In genomic region chr15:98506253-98506957, GRCm38 (mm10) we compare ENCODE assay signal across 13 mouse cellular contexts. TPM values are rescaled to one million over a fixed set of nuclear protein-coding genes. Genes with fewer than 3 reads are reported as not detected.
A peak's percentile ranks its signal among the peaks of the same experiment; 100 is the strongest.
DNase-seq lines count a peak whose midpoint lies in the region; ATAC-seq and TF ChIP-seq lines count a peak whose summit lies in the region.
"Had no signal": no experiment of that assay in that cellular context is flagged by ENCODE, and none has a peak within 500 bp of the region (broad histone marks: within the 10 kb centered on the region; RNA-seq: fewer than 3 reads in every experiment).

No protein-coding gene starts in this region.

- no peaks in the 10 kb centered on the region for H3K36me3 ChIP-seq in liver, postnatal 0 days (replicated peaks; ENCODE audit: insufficient read depth, low read length)
- H3K36me3 ChIP-seq in liver, embryonic 11.5 days (ENCODE audit: control insufficient read depth, insufficient read depth, low read length) = no peaks in the 10 kb centered on the region
- H3K36me3 ChIP-seq in E14TG2a.4 (ENCODE audit: insufficient read depth, low read length) = no peaks in the 10 kb centered on the region
- no peaks in the 10 kb centered on the region for H3K36me3 ChIP-seq in stomach, postnatal 0 days (ENCODE audit: control insufficient read depth, insufficient read depth, low read length)
- H3K36me3 ChIP-seq: embryonic facial prominence, embryonic 15.5 days; heart, embryonic 15.5 days had no signal

- H3K4me3 ChIP-seq in liver, postnatal 0 days (ENCODE audit: low read depth, low read length) = no peak overlapping the region
- H3K4me3 ChIP-seq in liver, embryonic 11.5 days (ENCODE audit: low read depth, low read length) = no peak overlapping the region
- H3K4me3 ChIP-seq in E14TG2a.4 (replicated peaks; ENCODE audit: low read length) = no peak overlapping the region
- H3K4me3 ChIP-seq in stomach, postnatal 0 days (ENCODE audit: low read depth, low read length) = no peak overlapping the region
- H3K4me3 ChIP-seq: embryonic facial prominence, embryonic 15.5 days; heart, embryonic 15.5 days had no signal

- H3K4me2 ChIP-seq in liver, postnatal 0 days (ENCODE audit: low read depth, low read length) = no peak overlapping the region; the same call in 1 of the 2 replicates
- H3K4me2 ChIP-seq in liver, embryonic 11.5 days = no peak overlapping the region
- H3K4me2 ChIP-seq in stomach, postnatal 0 days (replicated peaks; ENCODE audit: low read depth) = no peak overlapping the region
- H3K4me2 ChIP-seq: embryonic facial prominence, embryonic 15.5 days; heart, embryonic 15.5 days had no signal

- TF ChIP-seq EP300 in liver, postnatal 0 days (IDR thresholded peaks at IDR 0.05; ENCODE audit: low read depth) = no peak
- no peak for TF ChIP-seq EP300 in stomach, postnatal 0 days (optimal IDR thresholded peaks at IDR 0.05)

- H3K27ac ChIP-seq in liver, postnatal 0 days (ENCODE audit: low read depth) = no peak overlapping the region
- no peak overlapping the region for H3K27ac ChIP-seq in liver, embryonic 11.5 days (ENCODE audit: low read depth, low read length)
- no peak overlapping the region for H3K27ac ChIP-seq in stomach, postnatal 0 days (replicated peaks)
- H3K27ac ChIP-seq: embryonic facial prominence, embryonic 15.5 days; heart, embryonic 15.5 days had no signal

- H3K27me3 ChIP-seq in liver, postnatal 0 days (ENCODE audit: insufficient read depth, low read length) = no peaks in the 10 kb centered on the region
- H3K27me3 ChIP-seq in liver, embryonic 11.5 days (replicated peaks; ENCODE audit: control insufficient read depth, insufficient read depth, low read length) = no peaks in the 10 kb centered on the region
- 0 out of 2 replicates have a peak, but pooled peaks cover 9% of the 10 kb centered on the region for H3K27me3 ChIP-seq in E14TG2a.4 (ENCODE audit: insufficient read depth, low read length)
- H3K27me3 ChIP-seq in stomach, postnatal 0 days (ENCODE audit: control insufficient read depth, insufficient read depth, low read length) = no peaks in the 10 kb centered on the region
- H3K27me3 ChIP-seq: embryonic facial prominence, embryonic 15.5 days had no signal

- no peak for DNase-seq in liver, postnatal 0 days
- no peak for DNase-seq in liver, embryonic 11.5 days (ENCODE audit: low spot score)
- DNase-seq in adipocyte (ENCODE audit: low spot score) = peak; percentile 86
- DNase-seq in stomach, postnatal 0 days (ENCODE audit: low spot score) = no peak
- DNase-seq in cerebellum, postnatal 10 days = no peak
- DNase-seq in testis, postnatal 14 days (ENCODE audit: low spot score) = no peak
- DNase-seq: adrenal gland, postnatal 36 days; cerebellum, adult 18-20 months; right cerebral cortex, adult 18-20 months had no signal

- peaks cover 7% of the 10 kb centered on the region for H3K4me1 ChIP-seq in liver, postnatal 0 days (ENCODE audit: insufficient read depth)
- peaks cover 6% of the 10 kb centered on the region; the same call in 1 of the 2 replicates for H3K4me1 ChIP-seq in liver, embryonic 11.5 days (replicated peaks; ENCODE audit: control insufficient read depth, insufficient read depth, low read length)
- H3K4me1 ChIP-seq in E14TG2a.4 (replicated peaks; ENCODE audit: low read depth, low read length) = peaks cover 23% of the 10 kb centered on the region
- no peaks in the 10 kb centered on the region for H3K4me1 ChIP-seq in stomach, postnatal 0 days (replicated peaks; ENCODE audit: control insufficient read depth, insufficient read depth)

- ATAC-seq in liver, postnatal 0 days = 0 out of 2 replicates have a peak, but pooled peaks have one; percentile 24
- no peak for ATAC-seq in liver, embryonic 11.5 days (replicated peaks; ENCODE audit: low FRiP score)
- ATAC-seq in stomach, postnatal 0 days (ENCODE audit: low FRiP score, low TSS enrichment) = no peak

- H3K9me3 ChIP-seq in liver, postnatal 0 days (ENCODE audit: low read length) = no peaks in the 10 kb centered on the region
- no peaks in the 10 kb centered on the region for H3K9me3 ChIP-seq in liver, embryonic 11.5 days (ENCODE audit: control insufficient read depth, low read length)
- H3K9me3 ChIP-seq in E14TG2a.4 (ENCODE audit: low read length) = no peaks in the 10 kb centered on the region
- H3K9me3 ChIP-seq in stomach, postnatal 0 days (ENCODE audit: control insufficient read depth, low read length) = no peaks in the 10 kb centered on the region
- H3K9me3 ChIP-seq: embryonic facial prominence, embryonic 15.5 days; heart, embryonic 15.5 days had no signal

- WGBS in liver, postnatal 0 days (ENCODE audit: insufficient replicate concordance) = 43% methylated on average over 9 of the region's 9 CpGs
- 60% methylated on average over 9 of the region's 9 CpGs for WGBS in liver, embryonic 11.5 days
- WGBS in stomach, postnatal 0 days = 62% methylated on average over 9 of the region's 9 CpGs

- no peak overlapping the region for H3K9ac ChIP-seq in liver, postnatal 0 days (replicated peaks)
- H3K9ac ChIP-seq in liver, embryonic 11.5 days (ENCODE audit: low read depth, low read length) = no peak overlapping the region
- H3K9ac ChIP-seq in stomach, postnatal 0 days (ENCODE audit: low read length) = no peak overlapping the region
- H3K9ac ChIP-seq: embryonic facial prominence, embryonic 15.5 days; heart, embryonic 15.5 days had no signal

- TF ChIP-seq CTCF in liver, postnatal 0 days (IDR thresholded peaks at IDR 0.05; ENCODE audit: low read depth) = no peak
- 0 out of 2 replicates have a peak, but pooled peaks have one; percentile 6 for TF ChIP-seq CTCF in E14TG2a.4 (conservative IDR thresholded peaks at IDR 0.05; ENCODE audit: low read length)
- peak; percentile 21 for TF ChIP-seq CTCF in stomach, postnatal 0 days (IDR thresholded peaks at IDR 0.05; ENCODE audit: low read depth)

RNA-seq across cellular contexts. Expression of gene Olfr279, which starts 14.2 kb away (rescaled TPM):
- not detected in 2 replicates for polyA plus RNA-seq in liver, postnatal 0 days (2015; fragmentation: Nextera tagmentation; extraction: Ambion mirVana)
- polyA plus RNA-seq in liver, embryonic 11.5 days (2014; fragmentation: Nextera tagmentation; extraction: Ambion mirVana) = not detected in 2 replicates
- not detected in 2 replicates for polyA plus RNA-seq in stomach, postnatal 0 days (2015; fragmentation: Nextera tagmentation; extraction: Ambion mirVana)
- polyA plus RNA-seq: heart, embryonic 15.5 days; limb, embryonic 11.5 days had no signal

RNA-seq across cellular contexts. Expression of gene Lalba, which starts 23.9 kb away (rescaled TPM):
- not detected in 2 replicates for polyA plus RNA-seq in liver, postnatal 0 days (2015; fragmentation: Nextera tagmentation; extraction: Ambion mirVana)
- polyA plus RNA-seq in liver, embryonic 11.5 days (2014; fragmentation: Nextera tagmentation; extraction: Ambion mirVana) = not detected in 2 replicates
- 0.42 and 0.70 TPM in 2 replicates for polyA plus RNA-seq in stomach, postnatal 0 days (2015; fragmentation: Nextera tagmentation; extraction: Ambion mirVana)
- polyA plus RNA-seq: embryonic facial prominence, embryonic 15.5 days; heart, embryonic 15.5 days; limb, embryonic 11.5 days had no signal

RNA-seq across cellular contexts. Expression of gene Kansl2, which starts 27.7 kb away (rescaled TPM):
- polyA plus RNA-seq in liver, postnatal 0 days (2015; fragmentation: Nextera tagmentation; extraction: Ambion mirVana) = 26.6 and 28.2 TPM in 2 replicates
- 92.6 and 94.2 TPM in 2 replicates for polyA plus RNA-seq in liver, embryonic 11.5 days (2014; fragmentation: Nextera tagmentation; extraction: Ambion mirVana)
- 44.3 and 44.9 TPM in 2 replicates for polyA plus RNA-seq in stomach, postnatal 0 days (2015; fragmentation: Nextera tagmentation; extraction: Ambion mirVana)

RNA-seq across cellular contexts. Expression of gene OR5BS1P, which starts 36.7 kb away (rescaled TPM):
- polyA plus RNA-seq in liver, postnatal 0 days (2015; fragmentation: Nextera tagmentation; extraction: Ambion mirVana) = not detected in 2 replicates
- not detected in 2 replicates for polyA plus RNA-seq in liver, embryonic 11.5 days (2014; fragmentation: Nextera tagmentation; extraction: Ambion mirVana)
- not detected in 2 replicates for polyA plus RNA-seq in stomach, postnatal 0 days (2015; fragmentation: Nextera tagmentation; extraction: Ambion mirVana)
- polyA plus RNA-seq: embryonic facial prominence, embryonic 15.5 days; heart, embryonic 15.5 days; limb, embryonic 11.5 days had no signal

RNA-seq across cellular contexts. Expression of gene Olfr281, which starts 54.0 kb away (rescaled TPM):
- polyA plus RNA-seq in liver, postnatal 0 days (2015; fragmentation: Nextera tagmentation; extraction: Ambion mirVana) = not detected in 2 replicates
- not detected in 2 replicates for polyA plus RNA-seq in liver, embryonic 11.5 days (2014; fragmentation: Nextera tagmentation; extraction: Ambion mirVana)
- polyA plus RNA-seq in stomach, postnatal 0 days (2015; fragmentation: Nextera tagmentation; extraction: Ambion mirVana) = not detected in 2 replicates
- polyA plus RNA-seq: embryonic facial prominence, embryonic 15.5 days; heart, embryonic 15.5 days; limb, embryonic 11.5 days had no signal
